Mouse (Mus musculus) MEL (cell line): ENCODE measurements around the gene Cep112. TPM values are rescaled to one million over a fixed set of nuclear protein-coding genes. Genes with fewer than 3 reads are reported as not detected.

Source experiments
- DNase-seq: peaks from one replicate; pipeline ENCODE4 v3.0.0; 2011; ENCODE audit warnings: low read depth, low spot score
- H3K27ac ChIP-seq: 2 replicates; pipeline ENCODE4 v1.5.1; 2012; ENCODE audit warnings: low read depth, mild to moderate bottlenecking, control low read depth, low read length, moderate library complexity; ENCODE audit not compliant: control insufficient read depth
- H3K27me3 ChIP-seq, 2 experiments: fragments of 150-350 bp in 1 of 2; sonication (generic) in 1 of 2; 2 replicates each; pipeline ENCODE4 v1.6.1; 2012; ENCODE audit warnings: low read length in 2 of 2, mild to moderate bottlenecking in 2 of 2, improper control_type of control experiment in 1 of 2, moderate library complexity in 1 of 2; ENCODE audit not compliant: insufficient read depth in 2 of 2, control insufficient read depth in 1 of 2
- H3K36me3 ChIP-seq, 2 experiments: 2 replicates each; pipeline ENCODE4 v1.6.1; 2012 to 2014; ENCODE audit warnings: low read length in 2 of 2, improper control_type of control experiment in 1 of 2, inconsistent platforms in 1 of 2, mild to moderate bottlenecking in 1 of 2; ENCODE audit not compliant: insufficient read depth in 2 of 2, control insufficient read depth in 1 of 2
- H3K4me1 ChIP-seq, 2 experiments: fragments of 150-350 bp in 1 of 2; sonication (generic) in 1 of 2; 2 replicates each; pipeline ENCODE4 v1.6.1; 2012; ENCODE audit warnings: low read length in 2 of 2, improper control_type of control experiment in 1 of 2, mild to moderate bottlenecking in 1 of 2; ENCODE audit not compliant: insufficient read depth in 2 of 2, control insufficient read depth in 1 of 2
- H3K4me3 ChIP-seq, 2 experiments: fragments of 150-350 bp in 1 of 2; sonication (generic) in 1 of 2; 2 replicates each; pipeline ENCODE4 v1.5.1; 2012; ENCODE audit warnings: low read depth in 2 of 2, low read length in 2 of 2, mild to moderate bottlenecking in 2 of 2, moderate library complexity in 2 of 2, control low read depth in 1 of 2, improper control_type of control experiment in 1 of 2; ENCODE audit not compliant: control insufficient read depth in 1 of 2, insufficient read depth in 1 of 2
- H3K79me2 ChIP-seq: 2 replicates; pipeline ENCODE4 v1.6.1; 2012; ENCODE audit warnings: mild to moderate bottlenecking, low read length, moderate library complexity; ENCODE audit not compliant: control insufficient read depth, poor library complexity, insufficient read depth
- H3K9ac ChIP-seq: 2 replicates; pipeline ENCODE4 v1.6.1; 2012; ENCODE audit warnings: low read depth, mild to moderate bottlenecking, control low read depth, low read length, moderate library complexity; ENCODE audit not compliant: control insufficient read depth, poor library complexity, severe bottlenecking
- H3K9me3 ChIP-seq: fragments of 150-350 bp; sonication (generic); replicated peaks from 2 replicates; pipeline ENCODE4 v1.6.1; 2012; ENCODE audit warnings: mild to moderate bottlenecking, low read length, improper control_type of control experiment, moderate library complexity; ENCODE audit not compliant: insufficient read depth
- BHLHE40 ChIP-seq: IDR thresholded peaks from 2 replicates; pipeline ENCODE4 v1.6.1; 2012; ENCODE audit warnings: low read depth, mild to moderate bottlenecking, inconsistent platforms, low read length, improper control_type of control experiment, borderline replicate concordance
- CHD1 ChIP-seq: IDR thresholded peaks from 2 replicates; pipeline ENCODE4 v1.6.1; 2012; ENCODE audit warnings: low read depth, mild to moderate bottlenecking, inconsistent platforms, low read length, improper control_type of control experiment
- CHD2 ChIP-seq: IDR thresholded peaks from 2 replicates; pipeline ENCODE4 v1.6.1; 2011; ENCODE audit warnings: low read length, improper control_type of control experiment
- E2F4 ChIP-seq: IDR thresholded peaks from 2 replicates; pipeline ENCODE4 v1.6.1; 2011; ENCODE audit warnings: low read depth, low read length, improper control_type of control experiment, borderline replicate concordance
- GATA1 ChIP-seq: IDR thresholded peaks from 2 replicates; pipeline ENCODE4 v1.6.1; 2011; ENCODE audit warnings: low read depth, low read length, improper control_type of control experiment
- HCFC1 ChIP-seq: IDR thresholded peaks from 2 replicates; pipeline ENCODE4 v1.6.1; 2012; ENCODE audit warnings: low read depth, mild to moderate bottlenecking, inconsistent platforms, low read length, improper control_type of control experiment, moderate library complexity
- KAT2A ChIP-seq: conservative IDR thresholded peaks from 2 replicates; pipeline ENCODE4 v1.6.1; 2012; ENCODE audit warnings: low read depth, low read length, improper control_type of control experiment, inconsistent platforms
- MAX ChIP-seq: IDR thresholded peaks from 2 replicates; pipeline ENCODE4 v1.6.1; 2011; ENCODE audit warnings: low read length, improper control_type of control experiment
- MEF2A ChIP-seq: IDR thresholded peaks from 2 replicates; pipeline ENCODE4 v1.6.1; 2014; ENCODE audit warnings: low read depth, mild to moderate bottlenecking, inconsistent platforms, low read length, improper control_type of control experiment; ENCODE audit not compliant: poor library complexity, insufficient replicate concordance, severe bottlenecking; ENCODE audit errors: extremely low read depth
- MXI1 ChIP-seq: IDR thresholded peaks from 2 replicates; pipeline ENCODE4 v1.6.1; 2011; ENCODE audit warnings: mild to moderate bottlenecking, low read depth, low read length, improper control_type of control experiment
- NRF1 ChIP-seq: IDR thresholded peaks from 2 replicates; pipeline ENCODE4 v1.6.1; 2014; ENCODE audit warnings: low read depth, mild to moderate bottlenecking, inconsistent platforms, low read length, improper control_type of control experiment, moderate library complexity; ENCODE audit not compliant: poor library complexity, insufficient read depth, severe bottlenecking
- SIN3A ChIP-seq: IDR thresholded peaks from 2 replicates; pipeline ENCODE4 v1.6.1; 2012; ENCODE audit warnings: low read length, improper control_type of control experiment, inconsistent platforms
- UBTF ChIP-seq: IDR thresholded peaks from 2 replicates; pipeline ENCODE4 v1.6.1; 2012; ENCODE audit warnings: low read depth, mild to moderate bottlenecking, inconsistent platforms, low read length, improper control_type of control experiment, moderate library complexity, borderline replicate concordance; ENCODE audit not compliant: insufficient read depth
- ZMIZ1 ChIP-seq: IDR thresholded peaks from 2 replicates; pipeline ENCODE4 v1.6.1; 2012; ENCODE audit warnings: low read depth, mild to moderate bottlenecking, inconsistent platforms, low read length, improper control_type of control experiment, moderate library complexity
- ZNF384 ChIP-seq: IDR thresholded peaks from 2 replicates; pipeline ENCODE4 v1.6.1; 2012; ENCODE audit warnings: low read depth, mild to moderate bottlenecking, inconsistent platforms, low read length, improper control_type of control experiment
- polyA plus RNA-seq, 2 experiments: library from polyadenylated mRNA; stranded (reverse) in 1 of 2; unstranded in 1 of 2; fragments of >175 nt in 1 of 2; fragments of >200 nt in 1 of 2; gene quantifications; 2 replicates each; pipeline versions ENCODE4 v1.2.1 to v1.2.4; 2012; ENCODE audit warnings: low replicate concordance in 2 of 2, low read depth in 1 of 2; ENCODE audit not compliant: insufficient read length in 2 of 2, insufficient read depth in 1 of 2, missing spikeins in 1 of 2
- total RNA-seq: library from RNA; depleted of rRNA; stranded (reverse); fragments of 300-350 nt; gene quantifications from 2 replicates; pipeline ENCODE4 v1.2.3, GENCODE M21; 2012

Gene Cep112
- total and polyA plus RNA-seq, 3 experiments = 1.3 TPM; not detected in 2

DNA sequence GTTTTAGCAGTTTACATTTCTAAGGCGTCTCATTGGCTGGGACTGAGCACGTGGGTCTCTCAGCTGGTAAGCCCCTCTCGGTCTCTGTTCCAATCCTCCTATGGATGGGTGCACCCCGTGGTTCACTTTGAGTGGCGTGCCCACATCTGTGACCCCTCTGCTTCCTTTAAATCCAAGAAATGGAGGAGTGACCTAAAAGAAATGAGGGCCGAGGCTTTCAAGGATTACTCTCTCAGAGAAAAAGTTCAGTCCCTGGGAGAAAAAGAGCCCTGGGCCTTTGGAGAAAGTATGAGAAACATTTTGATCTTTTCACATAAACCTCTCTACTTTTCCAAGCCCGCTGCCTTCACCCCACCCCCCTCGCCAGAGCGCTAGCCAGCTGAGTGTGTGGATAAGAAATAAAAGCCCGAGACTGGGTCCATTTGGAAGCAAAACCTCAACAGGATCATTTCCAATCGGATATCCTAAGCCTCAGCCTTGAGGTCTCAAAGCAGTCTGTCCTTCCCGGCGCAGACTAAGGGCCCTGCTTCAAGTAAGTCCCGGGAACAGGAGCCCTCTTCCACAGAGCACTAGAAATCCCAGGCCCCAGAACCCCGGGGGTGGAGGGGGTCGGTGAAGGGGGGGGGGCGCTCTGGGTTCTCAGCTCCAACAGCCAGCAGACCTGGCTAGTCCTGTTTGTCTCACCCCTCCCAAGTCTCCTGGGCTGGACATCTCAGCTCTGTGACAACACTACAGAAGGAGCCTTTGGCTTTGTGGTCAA, 466.3 kb downstream of the Cep112 start:
- H3K27ac ChIP-seq = no peak overlapping the region
- no peaks in the 10 kb centered on the region for H3K4me1 ChIP-seq
- H3K9ac ChIP-seq = no peak overlapping the region
- TF ChIP-seq HCFC1 = no peak
- no peak for TF ChIP-seq SIN3A
- TF ChIP-seq MXI1 = no peak
- TF ChIP-seq CHD1 = no peak
- TF ChIP-seq ZNF384 = no peak
- TF ChIP-seq NRF1 = no peak
- TF ChIP-seq CHD2 = no peak
- TF ChIP-seq MEF2A = no peak
- no peak for TF ChIP-seq E2F4
- no peak for TF ChIP-seq KAT2A
- TF ChIP-seq ZMIZ1 = no peak
- TF ChIP-seq BHLHE40 = no peak
- TF ChIP-seq, all 39 proteins: peak for 0
- Histone ChIP-seq H3K79me2 (no peaks in the 10 kb centered on the region), H3K9me3 (no peaks in the 10 kb centered on the region), H3K36me3 (no peaks in the 10 kb centered on the region), H3K4me3 (no peak overlapping the region), H3K27me3 (no peaks in the 10 kb centered on the region)
- DNase-seq = no peak

- no peak for DNase-seq
- Histone ChIP-seq H3K79me2 (no peaks in the 10 kb centered on the region), H3K4me3 (no peak overlapping the region), H3K9ac (no peak overlapping the region), H3K4me1 (no peaks in the 10 kb centered on the region), H3K27ac (no peak overlapping the region), H3K27me3 (no peaks in the 10 kb centered on the region), H3K9me3 (no peaks in the 10 kb centered on the region), H3K36me3 (no peaks in the 10 kb centered on the region)
- TF ChIP-seq GATA1 (no peak), BHLHE40 (no peak), UBTF (no peak), MAX (no peak)
Measured at GRCm38 (mm10) chr11:108891871-108892380, 466.9 kb downstream of the Cep112 start.
